Comparison of ENCODE assay signal across 9 mouse cellular contexts in genomic region chr4:135667266-135667844, GRCm38 (mm10). TPM values are rescaled to one million over a fixed set of nuclear protein-coding genes. Genes with fewer than 3 reads are reported as not detected.
DNase-seq lines count a peak whose midpoint lies in the region; ATAC-seq lines count a peak whose summit lies in the region.
"Had no signal": no experiment of that assay in that cellular context is flagged by ENCODE, and none has a peak within 500 bp of the region (broad histone marks: within the 10 kb centered on the region; RNA-seq: fewer than 3 reads in every experiment).

No protein-coding gene starts in this region.

- no peaks in the 10 kb centered on the region for H3K36me3 ChIP-seq in heart, embryonic 13.5 days
- H3K36me3 ChIP-seq: limb, embryonic 15.5 days had no signal

- DNase-seq in cerebellum, adult 8-10 months: peak; percentile 25
- DNase-seq in cerebellum, adult 11 months: no peak
- DNase-seq in thymus, postnatal 14 days: peak; percentile 47
- DNase-seq in thymus, postnatal 4 days: no peak
- DNase-seq in left cerebral cortex, postnatal 25 days (ENCODE audit: low spot score in 2 of 2): peak; percentile 46 to 61
- DNase-seq in naive thymus-derived CD4-positive, alpha-beta T cell, adult 2 months (ENCODE audit: low read depth): peak; percentile 74
- no peak for DNase-seq in gastrocnemius, postnatal 14 days

- peaks cover 21% of the 10 kb centered on the region for H3K27me3 ChIP-seq in heart, embryonic 13.5 days (replicated peaks)
- H3K27me3 ChIP-seq: limb, embryonic 15.5 days had no signal

- peak overlapping the region; percentile 24; the same call in 1 of the 2 replicates for H3K4me2 ChIP-seq in heart, embryonic 13.5 days
- H3K4me2 ChIP-seq: limb, embryonic 15.5 days had no signal

- H3K27ac ChIP-seq in heart, embryonic 13.5 days (replicated peaks): no peak overlapping the region
- H3K27ac ChIP-seq: limb, embryonic 15.5 days had no signal

- WGBS in heart, embryonic 13.5 days: 12% methylated on average over 16 of the region's 16 CpGs

- no peak for ATAC-seq in heart, embryonic 13.5 days (ENCODE audit: extremely low read depth, insufficient number of reproducible peaks, low FRiP score, low TSS enrichment)

- peaks cover 4% of the 10 kb centered on the region; the same call in 1 of the 2 replicates for H3K4me1 ChIP-seq in heart, embryonic 13.5 days

- H3K9ac ChIP-seq in heart, embryonic 13.5 days: no peak overlapping the region
- H3K9ac ChIP-seq: limb, embryonic 15.5 days had no signal

- intact Hi-C loops in left cerebral cortex, postnatal 25 days (cut with DNase I): loop anchor here (1.0 to 5.0 kb wide), 3 partner anchors 150 to 285 kb away; no protein-coding TSS in a partner anchor
- intact Hi-C loops in gastrocnemius, postnatal 14 days (cut with DNase I; ENCODE audit: low total_unique reads): no loop called here

- H3K4me3 ChIP-seq in heart, embryonic 13.5 days: no peak overlapping the region
- H3K4me3 ChIP-seq: limb, embryonic 15.5 days had no signal

- H3K9me3 ChIP-seq in heart, embryonic 13.5 days: no peaks in the 10 kb centered on the region
- H3K9me3 ChIP-seq: limb, embryonic 15.5 days had no signal

RNA-seq across cellular contexts. Expression of gene Ifnlr1, which starts 18.7 kb away (rescaled TPM):
- 0.36 and 0.68 TPM in 2 replicates for polyA plus RNA-seq in heart, embryonic 13.5 days (2015; fragmentation: Nextera tagmentation; extraction: Ambion mirVana)
- under 1 TPM; 0.18 TPM for total RNA-seq in left cerebral cortex, postnatal 25 days (2021)
- under 1 TPM; 0.23 to 0.42 TPM for total RNA-seq in gastrocnemius, postnatal 14 days (2021)

Comparison
In these comparisons a context has a peak if more than half of its experiments do, and no peak if none do; other contexts are left out.
1. DNase-seq: peak in cerebellum, adult 8-10 months (single experiment), thymus, postnatal 14 days (single experiment), left cerebral cortex, postnatal 25 days (2 of 2) and naive thymus-derived CD4-positive, alpha-beta T cell, adult 2 months (single experiment); none in cerebellum, adult 11 months (single experiment), thymus, postnatal 4 days (single experiment) and gastrocnemius, postnatal 14 days (single experiment).